Mouse (Mus musculus): Measurements from ENCODE around the gene Plch1.

Plch1 gene

DNA sequence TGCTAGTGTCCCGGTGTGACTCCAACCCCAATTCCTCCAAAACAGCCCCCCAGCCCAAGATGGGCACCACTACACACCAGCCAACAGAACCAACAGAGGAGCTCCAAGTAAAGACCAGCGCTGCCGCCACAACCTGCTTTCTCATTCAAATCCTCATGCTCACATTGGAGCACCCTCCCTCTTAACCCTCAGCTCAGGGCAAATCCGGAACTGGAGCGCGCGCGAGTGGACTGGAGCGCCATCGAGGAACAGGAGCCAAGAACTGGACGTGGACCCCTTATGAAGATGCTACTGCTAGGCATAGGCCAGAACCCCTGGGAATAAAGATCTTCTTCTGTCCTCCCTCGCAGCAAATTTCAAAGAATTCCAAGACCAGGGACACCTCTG lies at the start of gene Plch1:
TSS of gene Plch1 (minus strand) at position 164 of the 387 bp plus-strand sequence.
- DNase-seq (ENCODE audit: extremely low spot score, low spot score): peak; percentile 89

GRCm38 (mm10) chr3:63941204-63941850 lies 42.1 kb upstream of the Plch1 start:
- DNase-seq (ENCODE audit: extremely low spot score, low spot score): no peak

DNA sequence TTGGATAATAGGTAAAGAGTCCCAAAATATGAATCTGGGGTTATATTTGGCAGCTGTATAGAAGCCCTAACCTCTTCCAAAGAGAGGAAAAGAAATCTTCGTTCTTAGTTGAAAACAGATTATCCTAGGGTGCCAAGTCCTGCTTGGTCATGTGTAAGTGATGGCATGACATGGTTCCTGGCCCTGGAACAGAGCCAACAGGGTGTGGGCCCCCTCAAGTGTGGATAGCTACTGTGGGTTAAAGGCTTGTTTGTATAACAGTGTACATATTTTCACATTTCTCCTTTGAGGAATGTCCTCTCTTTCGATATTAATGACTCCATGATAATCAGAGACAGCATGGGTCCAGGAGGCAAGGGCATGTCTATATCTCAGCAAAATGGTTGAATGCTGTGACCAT lies 39.7 kb upstream of the Plch1 start:
- no peak for DNase-seq (ENCODE audit: extremely low spot score, low spot score)

GRCm38 (mm10) chr3:63928878-63929859 lies 29.9 kb upstream of the Plch1 start, which contains the start of gene E130311K13Rik:
Gene E130311K13Rik, minus strand, starts transcription at chr3:63929472.
- peak; percentile 92 for DNase-seq (ENCODE audit: extremely low spot score, low spot score)

DNA sequence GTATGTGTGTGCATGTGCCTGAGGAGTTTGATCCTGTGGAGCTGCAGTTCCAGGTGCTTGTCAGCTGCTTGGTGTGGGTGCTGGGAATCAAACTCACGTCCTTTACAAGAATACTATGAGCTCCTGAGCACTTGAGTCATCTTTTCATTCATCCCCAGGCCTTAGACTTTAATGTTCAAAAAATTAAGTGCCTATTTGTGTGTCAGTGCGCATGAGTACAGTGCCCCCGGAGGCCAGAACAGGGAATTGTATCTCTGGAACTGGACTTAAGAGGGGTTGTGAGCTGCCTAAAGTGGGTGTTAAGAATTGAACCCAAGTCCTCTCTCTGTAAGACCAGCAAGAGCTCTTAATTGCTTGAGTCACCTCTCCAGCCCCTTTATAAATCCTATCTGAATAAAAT lies 20.4 kb upstream of the Plch1 start:
- no peak for DNase-seq (ENCODE audit: extremely low spot score, low spot score)

- DNase-seq (ENCODE audit: extremely low spot score, low spot score): no peak
Measured at GRCm38 (mm10) chr3:63910301-63910700, 11.0 kb upstream of the Plch1 start.

GRCm38 (mm10) chr3:63905241-63905640 lies 6.0 kb upstream of the Plch1 start:
- DNase-seq (ENCODE audit: extremely low spot score, low spot score): no peak

DNA sequence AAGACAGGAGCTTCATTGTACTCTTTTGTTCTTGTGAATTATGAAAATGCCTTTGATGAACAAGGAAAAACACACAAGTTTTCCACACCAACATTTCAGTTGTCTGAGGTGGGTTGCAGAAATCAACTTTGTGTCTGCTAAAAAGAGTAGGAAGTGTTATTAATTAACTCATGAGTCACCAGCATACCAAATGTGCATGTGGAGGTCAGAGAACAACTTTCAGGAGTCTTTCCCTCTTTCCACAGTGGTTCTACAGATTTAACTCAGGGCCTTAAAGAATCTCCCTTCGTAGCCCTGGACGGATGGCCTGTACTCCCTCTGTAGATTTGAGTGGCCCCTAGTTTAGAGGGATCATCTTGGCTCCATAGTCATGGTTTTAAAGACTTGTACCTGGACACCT lies 4.9 kb upstream of the Plch1 start:
- DNase-seq (ENCODE audit: extremely low spot score, low spot score): no peak

DNA sequence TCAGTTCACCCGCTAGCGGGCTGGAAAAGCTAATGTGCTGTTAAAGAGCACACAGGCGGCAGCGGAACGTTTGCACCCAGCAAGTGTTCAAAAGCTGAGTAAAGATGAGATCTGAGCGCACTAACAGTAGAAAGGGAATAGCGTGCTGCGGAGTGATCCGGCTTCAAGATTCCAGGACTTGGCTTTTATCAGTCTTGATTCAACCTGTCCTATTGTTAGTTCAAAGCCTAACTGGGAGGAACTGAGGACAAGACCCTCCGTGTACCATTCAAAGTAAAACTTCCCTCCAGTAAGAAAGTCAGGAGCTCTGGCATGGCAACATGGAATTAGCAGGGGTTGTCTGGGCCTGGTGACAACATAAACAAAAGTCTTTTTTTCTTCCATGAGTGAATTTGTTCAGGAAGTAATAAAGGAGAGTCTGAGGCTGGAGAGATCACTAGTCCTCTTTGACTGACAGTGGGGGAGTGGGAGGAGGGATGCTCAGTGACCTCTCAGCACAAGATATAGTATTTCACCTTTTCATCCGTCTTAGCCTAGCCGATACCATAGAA lies 824 bp upstream of the Plch1 start:
- DNase-seq (ENCODE audit: extremely low spot score, low spot score): peak; percentile 56

DNA sequence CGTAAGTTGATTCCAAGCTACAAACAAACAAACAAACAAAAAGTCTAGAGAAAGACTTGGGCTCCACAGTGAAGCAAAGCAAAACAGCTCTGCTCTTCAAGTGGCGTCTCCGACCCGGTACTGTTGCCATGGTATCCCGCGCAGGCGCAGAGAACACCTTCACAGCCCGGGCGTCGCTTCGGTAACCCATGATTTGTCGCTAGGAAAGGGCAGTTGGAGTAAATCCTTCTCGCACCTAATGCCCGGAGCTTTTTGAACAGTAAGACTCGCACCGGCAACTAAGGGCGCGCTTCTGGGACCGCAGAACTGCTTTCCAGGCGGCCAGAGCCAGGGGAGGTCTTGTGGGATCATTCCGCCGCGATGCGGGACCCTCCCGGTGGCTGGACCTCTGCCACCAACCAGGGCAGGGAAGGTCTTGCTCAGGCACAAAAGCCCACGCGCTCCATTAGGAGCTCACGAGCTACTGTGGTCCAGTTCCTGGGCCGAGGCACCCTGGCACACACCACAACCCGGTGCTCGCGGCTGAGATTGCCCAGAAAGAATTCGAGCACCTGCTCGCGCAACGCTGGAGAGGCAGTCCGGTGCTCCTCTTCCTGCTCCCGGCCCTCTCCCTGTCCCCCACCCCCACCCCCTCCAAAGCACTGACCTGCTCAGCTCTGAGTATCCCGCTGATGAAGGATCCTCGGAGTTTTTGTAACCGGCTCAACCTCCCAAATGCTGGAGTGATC lies 527 bp downstream of the Plch1 start:
- DNase-seq (ENCODE audit: extremely low spot score, low spot score): peak; percentile 90

- DNase-seq (ENCODE audit: extremely low spot score, low spot score): no peak
Measured at GRCm38 (mm10) chr3:63897177-63897576, 2.1 kb downstream of the Plch1 start.

DNA sequence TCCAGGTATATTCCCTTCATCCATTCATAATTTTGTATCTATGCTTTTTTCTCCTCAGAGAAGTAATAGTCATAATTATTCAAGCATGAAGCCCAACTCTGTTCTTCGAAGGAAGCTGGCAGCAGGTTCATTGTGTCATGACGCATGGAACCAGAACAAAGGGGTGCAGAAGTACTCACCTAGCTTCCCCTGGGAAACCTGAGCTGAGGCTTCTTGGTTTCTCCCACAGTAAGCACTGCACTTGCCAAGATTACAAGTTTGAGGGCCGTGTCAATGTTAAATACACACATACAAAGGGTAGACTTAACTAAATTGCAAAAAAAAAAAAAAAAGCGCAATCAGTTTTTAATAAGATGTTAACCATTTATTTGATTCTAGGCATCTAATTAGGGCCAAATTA lies 3.0 kb downstream of the Plch1 start:
- DNase-seq (ENCODE audit: extremely low spot score, low spot score): no peak

DNA sequence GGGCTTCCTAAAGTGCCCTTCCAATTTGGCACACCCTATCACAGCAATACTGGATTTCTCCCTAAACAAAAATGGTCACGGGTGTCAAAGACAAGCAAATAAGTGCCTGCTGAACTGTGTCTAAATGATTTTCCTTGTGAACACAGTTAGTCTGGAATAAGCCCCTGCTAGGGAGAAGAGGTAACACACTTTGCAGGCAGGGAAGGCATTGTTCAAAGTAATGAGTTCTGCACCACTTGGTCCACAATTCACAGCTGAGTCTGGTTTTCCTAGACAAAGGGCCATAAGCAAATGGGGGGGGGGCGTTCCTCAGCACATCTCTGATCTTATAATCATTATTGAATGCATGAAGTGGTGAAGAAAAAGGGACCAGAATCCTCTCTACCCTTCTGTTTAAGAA lies 3.5 kb downstream of the Plch1 start:
- DNase-seq (ENCODE audit: extremely low spot score, low spot score): no peak

GRCm38 (mm10) chr3:63893677-63894076 lies 5.6 kb downstream of the Plch1 start:
- DNase-seq (ENCODE audit: extremely low spot score, low spot score): no peak

DNA sequence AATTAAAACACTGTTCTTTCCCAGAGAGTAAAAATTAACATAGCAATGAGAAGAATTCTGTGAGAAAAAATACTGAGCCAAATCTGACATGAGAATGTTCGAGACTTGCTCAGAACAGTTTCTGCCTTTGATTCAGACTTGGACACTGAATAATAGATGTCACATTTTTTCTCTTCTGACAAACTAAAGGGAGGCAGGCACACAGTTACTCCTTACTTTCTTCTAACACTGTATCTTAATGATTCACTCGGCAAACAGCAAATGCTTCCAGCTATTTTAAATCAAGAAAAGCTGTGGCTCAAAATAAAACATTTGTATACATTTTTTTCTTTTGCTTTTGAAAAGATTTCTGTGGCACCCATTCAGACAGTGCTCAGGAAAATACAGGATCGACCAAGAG lies 7.1 kb downstream of the Plch1 start:
- DNase-seq (ENCODE audit: extremely low spot score, low spot score): no peak

- no peak for DNase-seq (ENCODE audit: extremely low spot score, low spot score)
Measured at GRCm38 (mm10) chr3:63881065-63881464, 18.2 kb downstream of the Plch1 start.

- DNase-seq (ENCODE audit: extremely low spot score, low spot score): no peak
Measured at GRCm38 (mm10) chr3:63878995-63879666, 20.1 kb downstream of the Plch1 start.

GRCm38 (mm10) chr3:63872818-63873217 lies 26.5 kb downstream of the Plch1 start:
- no peak for DNase-seq (ENCODE audit: extremely low spot score, low spot score)

GRCm38 (mm10) chr3:63871249-63871648 lies 28.0 kb downstream of the Plch1 start:
- no peak for DNase-seq (ENCODE audit: extremely low spot score, low spot score)

DNA sequence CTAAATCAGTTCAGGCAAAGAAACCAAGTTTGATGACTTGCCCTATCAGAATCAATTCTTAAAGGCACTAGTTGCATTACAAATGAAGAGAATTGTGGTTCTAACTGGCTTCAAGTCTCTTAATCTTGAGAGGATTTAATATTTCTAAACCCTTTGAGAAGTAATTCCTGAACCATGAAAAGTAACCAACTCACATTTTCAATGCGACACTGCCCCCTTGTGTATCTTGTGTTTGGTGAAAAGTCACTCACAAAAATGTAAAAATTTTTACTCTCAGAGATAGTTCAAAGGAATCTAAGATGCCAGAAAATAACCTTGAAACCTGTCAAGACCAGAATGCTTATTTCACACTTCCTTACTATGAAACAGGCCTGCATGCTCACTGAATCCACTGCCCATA lies 31.0 kb downstream of the Plch1 start:
- DNase-seq (ENCODE audit: extremely low spot score, low spot score): no peak

DNA sequence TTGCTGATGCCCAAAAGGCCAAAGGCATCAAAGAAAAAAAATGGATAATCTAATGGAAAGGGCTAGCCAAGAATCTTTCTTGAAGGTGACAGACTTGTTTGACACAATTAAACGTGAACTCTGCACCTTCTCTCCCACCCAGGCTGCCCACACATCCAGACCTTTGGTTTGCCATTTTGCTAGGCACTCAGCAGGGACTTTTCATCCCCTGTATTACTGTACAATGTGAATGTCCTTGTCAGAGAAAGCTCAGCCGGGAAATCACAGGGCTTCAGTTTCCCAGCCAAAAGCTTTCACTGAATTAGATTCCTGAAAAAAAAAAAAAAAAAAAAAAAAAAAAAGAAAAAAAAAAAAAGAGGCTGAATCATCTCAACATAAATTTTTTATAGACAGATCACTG lies 34.2 kb downstream of the Plch1 start:
- no peak for DNase-seq (ENCODE audit: extremely low spot score, low spot score)
